Mouse (Mus musculus): Measurements from ENCODE around the gene Ajap1.

DNA sequence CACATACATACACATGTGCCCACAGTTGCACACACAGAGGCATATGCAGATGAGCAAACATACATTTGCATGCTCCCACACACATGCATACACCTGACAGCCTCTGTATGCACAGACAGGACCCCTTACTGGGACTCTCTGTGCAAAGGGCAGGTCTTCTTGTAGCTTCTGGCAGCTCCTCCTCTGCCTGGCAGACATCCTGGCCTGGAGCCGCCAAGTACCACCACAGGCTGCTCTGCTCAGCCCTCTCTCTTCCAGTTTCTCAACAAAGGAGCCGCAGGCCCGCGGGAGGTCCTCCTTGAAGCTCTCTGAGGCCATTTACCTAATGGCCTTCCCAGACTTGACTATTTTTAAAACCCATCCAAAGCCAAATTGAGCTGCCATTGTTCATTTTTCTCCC is 3.3 kb upstream of the Ajap1 start:
- TF ChIP-seq POLR2A (IDR thresholded peaks at IDR 0.05; ENCODE audit: low read depth, low read length) (no peak), CTCF (IDR thresholded peaks at IDR 0.05; ENCODE audit: borderline replicate concordance, insufficient read depth, low read length) (no peak)
